Mouse (Mus musculus) CH12.LX (cell line): Measurements from ENCODE around the gene Mgat5b. TPM values are rescaled to one million over a fixed set of nuclear protein-coding genes. Genes with fewer than 3 reads are reported as not detected.
A peak's percentile ranks its signal among the peaks of the same experiment; 100 is the strongest.

Experiments used
- DNase-seq: peaks from one replicate; pipeline ENCODE4 v3.0.0-alpha.2; 2013; ENCODE audit errors: extremely low read depth
- H3K27ac ChIP-seq: 2 replicates; pipeline ENCODE4 v1.5.1; 2012; ENCODE audit warnings: low read depth, mild to moderate bottlenecking, control low read depth, moderate library complexity; ENCODE audit not compliant: insufficient read depth
- H3K27me3 ChIP-seq: replicated peaks from 2 replicates; pipeline ENCODE3; 2012; ENCODE audit warnings: inconsistent platforms
- H3K36me3 ChIP-seq, 2 experiments: replicated peaks in 1 of 2; 2 replicates each; pipeline versions ENCODE3 to v1.6.1; 2012; ENCODE audit warnings: inconsistent platforms in 1 of 2, low read length in 1 of 2, mild to moderate bottlenecking in 1 of 2, mixed read lengths in 1 of 2, moderate library complexity in 1 of 2; ENCODE audit not compliant: control insufficient read depth in 1 of 2, insufficient read depth in 1 of 2
- H3K4me1 ChIP-seq, 2 experiments: 2 replicates each; pipeline ENCODE4 v1.6.1; 2012; ENCODE audit warnings: inconsistent platforms in 1 of 2, moderate library complexity in 1 of 2; ENCODE audit not compliant: insufficient read depth in 2 of 2, control insufficient read depth in 1 of 2
- H3K4me2 ChIP-seq: 2 replicates; pipeline ENCODE4 v1.6.1; 2012; ENCODE audit warnings: low read depth, mild to moderate bottlenecking, control low read depth; ENCODE audit not compliant: poor library complexity, insufficient read depth, severe bottlenecking
- H3K4me3 ChIP-seq, 3 experiments: fragments of 150-350 bp in 1 of 3; sonication (generic) in 1 of 3; replicated peaks in 1 of 3; 2 replicates each; pipeline versions ENCODE3 to v1.5.1; 2011 to 2012; ENCODE audit warnings: low read depth in 2 of 3, low read length in 2 of 3, mild to moderate bottlenecking in 2 of 3, moderate library complexity in 2 of 3, control low read depth in 1 of 3, improper control_type of control experiment in 1 of 3, inconsistent platforms in 1 of 3, mixed read lengths in 1 of 3; ENCODE audit not compliant: poor library complexity in 1 of 3
- H3K79me2 ChIP-seq: replicated peaks from 2 replicates; pipeline ENCODE4 v1.6.1; 2012; ENCODE audit warnings: mild to moderate bottlenecking, moderate library complexity; ENCODE audit not compliant: control insufficient read depth, poor library complexity, insufficient read depth, severe bottlenecking; ENCODE audit errors: extremely low read depth
- H3K9ac ChIP-seq: 2 replicates; pipeline ENCODE4 v1.6.1; 2012; ENCODE audit warnings: low read depth, mild to moderate bottlenecking, control low read depth, moderate library complexity; ENCODE audit not compliant: insufficient read depth
- H3K9me3 ChIP-seq: replicated peaks from 2 replicates; pipeline ENCODE3; 2012; ENCODE audit warnings: low read length, inconsistent platforms, mixed read lengths
- BHLHE40 ChIP-seq: IDR thresholded peaks from 2 replicates; pipeline ENCODE4 v1.6.1; 2011; ENCODE audit warnings: mild to moderate bottlenecking, low read depth, low read length, improper control_type of control experiment
- CHD1 ChIP-seq: IDR thresholded peaks from 2 replicates; pipeline ENCODE4 v1.6.1; 2012; ENCODE audit warnings: low read depth, low read length, improper control_type of control experiment, inconsistent platforms
- CHD2 ChIP-seq: IDR thresholded peaks from 2 replicates; pipeline ENCODE4 v1.6.1; 2011; ENCODE audit warnings: low read length, improper control_type of control experiment
- CTCF ChIP-seq, 2 experiments: IDR thresholded peaks in 1 of 2; conservative IDR thresholded peaks in 1 of 2; 2 replicates each; pipeline ENCODE4 v1.5.1; 2011 to 2012; ENCODE audit warnings: low read depth in 2 of 2, low read length in 2 of 2, improper control_type of control experiment in 1 of 2, inconsistent platforms in 1 of 2, mild to moderate bottlenecking in 1 of 2, moderate library complexity in 1 of 2
- ELF1 ChIP-seq: IDR thresholded peaks from 2 replicates; pipeline ENCODE4 v1.6.1; 2014; ENCODE audit warnings: low read depth, mild to moderate bottlenecking, inconsistent platforms, low read length, improper control_type of control experiment
- EP300 ChIP-seq: IDR thresholded peaks from 2 replicates; pipeline ENCODE4 v1.6.1; 2011; ENCODE audit warnings: low read length, improper control_type of control experiment
- GABPA ChIP-seq: IDR thresholded peaks from 2 replicates; pipeline ENCODE4 v1.6.1; 2012; ENCODE audit warnings: low read depth, low read length, improper control_type of control experiment, inconsistent platforms; ENCODE audit not compliant: insufficient replicate concordance
- IRF4 ChIP-seq: IDR thresholded peaks from 2 replicates; pipeline ENCODE4 v1.6.1; 2014; ENCODE audit warnings: low read depth, mild to moderate bottlenecking, inconsistent platforms, low read length, improper control_type of control experiment
- JUN ChIP-seq: IDR thresholded peaks from 2 replicates; pipeline ENCODE4 v1.6.1; 2011; ENCODE audit warnings: low read depth, mild to moderate bottlenecking, low read length, improper control_type of control experiment, moderate library complexity; ENCODE audit not compliant: insufficient read depth
- JUND ChIP-seq: conservative IDR thresholded peaks from 2 replicates; pipeline ENCODE4 v1.6.1; 2011; ENCODE audit warnings: low read depth, low read length, improper control_type of control experiment
- KAT2A ChIP-seq: IDR thresholded peaks from 2 replicates; pipeline ENCODE4 v1.6.1; 2012; ENCODE audit warnings: low read length, improper control_type of control experiment, inconsistent platforms; ENCODE audit not compliant: insufficient replicate concordance
- MAFK ChIP-seq: IDR thresholded peaks from 2 replicates; pipeline ENCODE4 v1.6.1; 2011; ENCODE audit warnings: low read length, improper control_type of control experiment; ENCODE audit not compliant: insufficient replicate concordance
- MAX ChIP-seq: IDR thresholded peaks from 2 replicates; pipeline ENCODE4 v1.6.1; 2011; ENCODE audit warnings: low read length, improper control_type of control experiment
- MAZ ChIP-seq: IDR thresholded peaks from 2 replicates; pipeline ENCODE4 v1.6.1; 2012; ENCODE audit warnings: low read depth, mild to moderate bottlenecking, inconsistent platforms, low read length, improper control_type of control experiment, moderate library complexity
- MEF2A ChIP-seq: IDR thresholded peaks from 2 replicates; pipeline ENCODE4 v1.6.1; 2014; ENCODE audit warnings: low read depth, mild to moderate bottlenecking, inconsistent platforms, low read length, improper control_type of control experiment, borderline replicate concordance
- MXI1 ChIP-seq: IDR thresholded peaks from 2 replicates; pipeline ENCODE4 v1.6.1; 2011; ENCODE audit warnings: mild to moderate bottlenecking, low read depth, low read length, improper control_type of control experiment
- MYC ChIP-seq: IDR thresholded peaks from 2 replicates; pipeline ENCODE4 v1.6.1; 2011; ENCODE audit warnings: low read depth, mild to moderate bottlenecking, improper control_type of control experiment, low read length
- NELFE ChIP-seq: IDR thresholded peaks from 2 replicates; pipeline ENCODE4 v1.6.1; 2011; ENCODE audit warnings: low read depth, low read length, improper control_type of control experiment
- NRF1 ChIP-seq: IDR thresholded peaks from 2 replicates; pipeline ENCODE4 v1.6.1; 2014; ENCODE audit warnings: low read depth, mild to moderate bottlenecking, inconsistent platforms, low read length, improper control_type of control experiment, moderate library complexity
- RAD21 ChIP-seq: IDR thresholded peaks from 2 replicates; pipeline ENCODE4 v1.6.1; 2011; ENCODE audit warnings: low read depth, mild to moderate bottlenecking, low read length, improper control_type of control experiment, moderate library complexity
- RCOR1 ChIP-seq: conservative IDR thresholded peaks from 2 replicates; pipeline ENCODE4 v1.6.1; 2012; ENCODE audit warnings: low read depth, mild to moderate bottlenecking, inconsistent platforms, low read length, improper control_type of control experiment
- SIN3A ChIP-seq: IDR thresholded peaks from 2 replicates; pipeline ENCODE4 v1.6.1; 2012; ENCODE audit warnings: low read length, improper control_type of control experiment, inconsistent platforms
- SMC3 ChIP-seq: IDR thresholded peaks from 2 replicates; pipeline ENCODE4 v1.6.1; 2011; ENCODE audit warnings: low read depth, low read length, improper control_type of control experiment
- TCF12 ChIP-seq: IDR thresholded peaks from 2 replicates; pipeline ENCODE4 v1.6.1; 2014; ENCODE audit warnings: low read depth, mild to moderate bottlenecking, inconsistent platforms, low read length, improper control_type of control experiment
- UBTF ChIP-seq: IDR thresholded peaks from 2 replicates; pipeline ENCODE4 v1.6.1; 2012; ENCODE audit warnings: low read depth, mild to moderate bottlenecking, inconsistent platforms, low read length, improper control_type of control experiment, moderate library complexity
- USF2 ChIP-seq: conservative IDR thresholded peaks from 2 replicates; pipeline ENCODE4 v1.6.1; 2011; ENCODE audit warnings: low read depth, low read length, improper control_type of control experiment
- ZKSCAN1 ChIP-seq: IDR thresholded peaks from 2 replicates; pipeline ENCODE4 v1.6.1; 2012; ENCODE audit warnings: low read depth, inconsistent platforms, low read length, improper control_type of control experiment, borderline replicate concordance
- ZMIZ1 ChIP-seq: IDR thresholded peaks from 2 replicates; pipeline ENCODE4 v1.6.1; 2012; ENCODE audit warnings: low read depth, mild to moderate bottlenecking, inconsistent platforms, low read length, improper control_type of control experiment
- ZNF384 ChIP-seq: IDR thresholded peaks from 2 replicates; pipeline ENCODE4 v1.6.1; 2012; ENCODE audit warnings: low read depth, low read length, improper control_type of control experiment, inconsistent platforms
- dilution Hi-C: fragments of 300-500 bp; cut with MboI; formaldehyde crosslinking; loops from 2 replicates; pipeline ENCODE4 v1.14.3; 2020; ENCODE audit warnings: low sequenced_read_pairs; ENCODE audit not compliant: extremely low pct_unique_long_range_greater_than_20kb, extremely low pct_ligation_motif_present
- in situ Hi-C: fragments of 300-500 bp; cut with MboI; formaldehyde crosslinking; loops from 3 replicates; pipeline ENCODE4 v1.14.3; 2019; ENCODE audit warnings: low sequenced_read_pairs, low pct_ligation_motif_present, low pct_unique_long_range_greater_than_20kb, mixed read lengths
- polyA plus RNA-seq: library from polyadenylated mRNA; unstranded; fragments of >175 nt; gene quantifications from 2 replicates; pipeline ENCODE4 v1.2.1, GENCODE M21; 2012; ENCODE audit warnings: low read depth; ENCODE audit not compliant: insufficient read length
- total RNA-seq, 2 experiments: library from RNA; depleted of rRNA; stranded (reverse); fragments of 300-350 nt in 1 of 2; fragments of >200 nt in 1 of 2; gene quantifications; 2 replicates each; pipeline ENCODE4 v1.2.3; 2012 to 2014

Gene Mgat5b
- total and polyA plus RNA-seq, 3 experiments, result not detected

DNA sequence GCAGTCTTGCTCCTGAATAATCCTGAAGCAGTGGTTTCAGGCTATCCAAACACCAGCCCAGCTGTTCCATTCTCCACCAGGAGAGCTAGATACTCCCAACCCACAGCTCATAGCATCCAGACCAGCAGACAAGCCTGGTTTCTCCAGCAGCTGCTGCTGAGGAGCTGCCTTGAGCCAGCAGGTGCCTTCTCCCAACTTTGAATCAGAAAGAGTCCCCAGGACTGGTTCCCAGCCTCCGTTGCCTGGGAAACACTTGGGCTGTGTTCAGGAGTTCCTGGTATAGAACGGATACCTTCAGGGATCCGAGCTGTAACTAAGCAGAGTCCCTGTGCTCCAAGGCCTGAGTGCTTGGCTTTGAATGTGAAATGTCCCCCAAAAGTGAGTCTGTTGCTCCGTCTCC, 98.8 kb downstream of the Mgat5b start:
- Histone ChIP-seq H3K9me3 (peaks cover 16% of the 10 kb centered on the region), H3K27me3 (peaks cover 61% of the 10 kb centered on the region), H3K9ac (no peak overlapping the region), H3K4me1 (peaks cover 0 to 10% of the 10 kb centered on the region in 2 experiments; a peak in 2 of 4 replicates), H3K36me3 (no peaks in the 10 kb centered on the region), H3K4me2 (no peak overlapping the region), H3K27ac (no peak overlapping the region), H3K79me2 (no peaks in the 10 kb centered on the region), H3K4me3 (no peak overlapping the region)
- dilution Hi-C loops (no loop called here), in situ Hi-C loops (no loop called here)
- TF ChIP-seq MXI1 (no peak), NRF1 (no peak), ZKSCAN1 (no peak), JUND (no peak), CTCF (conservative IDR thresholded peaks at IDR 0.05 in 1 of 2, IDR thresholded peaks at IDR 0.05 in 1 of 2; ENCODE audit: low read depth in 2 of 2, low read length in 2 of 2) (no peak), IRF4 (no peak), MYC (no peak), GABPA (no peak), JUN (no peak), RCOR1 (no peak), ZNF384 (no peak), MAFK (no peak), MEF2A (no peak), USF2 (no peak), ELF1 (no peak), SMC3 (no peak), SIN3A (no peak), CHD1 (no peak), UBTF (no peak)
- DNase-seq, result no peak

DNA sequence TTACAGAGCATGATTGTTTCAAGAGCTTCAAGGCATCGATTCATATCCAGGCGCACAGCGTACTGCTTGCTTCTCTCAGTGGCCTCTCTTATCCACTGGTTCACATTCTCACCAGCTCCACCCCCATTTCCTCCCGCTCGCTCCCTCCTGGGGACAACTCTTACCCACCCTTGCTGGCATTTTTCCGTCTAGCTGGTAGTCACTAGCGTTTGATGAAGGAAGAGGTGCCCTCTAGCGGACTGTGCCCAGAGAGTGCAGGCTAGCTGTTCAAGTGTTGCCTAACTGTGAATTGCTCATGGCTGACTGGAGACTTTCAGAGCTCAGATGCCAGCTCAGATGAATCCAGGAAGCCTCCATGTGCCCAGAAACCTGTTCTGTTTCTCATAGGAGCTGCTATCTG, 99.7 kb downstream of the Mgat5b start:
- Histone ChIP-seq H3K79me2 (no peaks in the 10 kb centered on the region), H3K36me3 (no peaks in the 10 kb centered on the region), H3K9ac (no peak overlapping the region; the same call in 1 of the 2 replicates), H3K4me2 (peak overlapping the region; percentile 39), H3K9me3 (peaks cover 15% of the 10 kb centered on the region), H3K27ac (no peak overlapping the region), H3K27me3 (peaks cover 56% of the 10 kb centered on the region), H3K4me1 (peaks cover 0 to 10% of the 10 kb centered on the region in 2 experiments; a peak in 2 of 4 replicates), H3K4me3 (no peak overlapping the region)
- dilution Hi-C loops (no loop called here), in situ Hi-C loops (no loop called here)
- peak; percentile 89 for DNase-seq
- peak; percentile 65; the same call in 1 of the 2 replicates for TF ChIP-seq MYC
- peak; percentile 53 for TF ChIP-seq TCF12
- TF ChIP-seq MAX, result peak; percentile 70; the same call in 1 of the 2 replicates
- peak; percentile 54; the same call in 1 of the 2 replicates for TF ChIP-seq NELFE
- no peak for TF ChIP-seq KAT2A
- TF ChIP-seq RCOR1, result no peak
- no peak for TF ChIP-seq USF2
- TF ChIP-seq BHLHE40, result 0 out of 2 replicates have a peak, but pooled peaks have one; percentile 20
- TF ChIP-seq JUND, result peak; percentile 46; the same call in 1 of the 2 replicates
- no peak for TF ChIP-seq MXI1
- TF ChIP-seq SMC3, result peak; percentile 98
- TF ChIP-seq CHD1, result no peak
- TF ChIP-seq NRF1, result peak; percentile 31; the same call in 1 of the 2 replicates
- no peak; the same call in 1 of the 2 replicates for TF ChIP-seq ELF1
- TF ChIP-seq MEF2A, result peak; percentile 52; the same call in 1 of the 2 replicates
- peak; percentile 76 for TF ChIP-seq IRF4
- TF ChIP-seq UBTF, result 0 out of 2 replicates have a peak, but pooled peaks have one; percentile 40
- 0 out of 2 replicates have a peak, but pooled peaks have one; percentile 42 for TF ChIP-seq CHD2
- TF ChIP-seq GABPA, result no peak
- peak; percentile 94 for TF ChIP-seq RAD21
- 0 out of 2 replicates have a peak, but pooled peaks have one; percentile 17 for TF ChIP-seq EP300
- no peak for TF ChIP-seq ZMIZ1
- 0 out of 2 replicates have a peak, but pooled peaks have one; percentile 32 for TF ChIP-seq SIN3A
- peak; percentile 89; the same call in 1 of the 2 replicates for TF ChIP-seq MAZ
